Mouse (Mus musculus) CH12.LX (cell line): ENCODE measurements at regions not wholly inside any gene's neighbourhood (a gene's known extent, or its start where the extent isn't known, plus 50 kb on each side); places are given as distances from the start of the nearest gene placed in this dataset.

ENCODE experiments used
- BHLHE40 ChIP-seq: IDR thresholded peaks from 2 replicates; pipeline ENCODE4 v1.6.1; 2011; ENCODE audit warnings: mild to moderate bottlenecking, low read depth, low read length, improper control_type of control experiment
- CTCF ChIP-seq, 2 experiments: IDR thresholded peaks in 1 of 2; conservative IDR thresholded peaks in 1 of 2; 2 replicates each; pipeline ENCODE4 v1.5.1; 2011 to 2012; ENCODE audit warnings: low read depth in 2 of 2, low read length in 2 of 2, improper control_type of control experiment in 1 of 2, inconsistent platforms in 1 of 2, mild to moderate bottlenecking in 1 of 2, moderate library complexity in 1 of 2
- ETS1 ChIP-seq: conservative IDR thresholded peaks from 2 replicates; pipeline ENCODE4 v1.6.1; 2012; ENCODE audit warnings: low read depth, mild to moderate bottlenecking, inconsistent platforms, low read length, improper control_type of control experiment, moderate library complexity
- GABPA ChIP-seq: IDR thresholded peaks from 2 replicates; pipeline ENCODE4 v1.6.1; 2012; ENCODE audit warnings: low read depth, low read length, improper control_type of control experiment, inconsistent platforms; ENCODE audit not compliant: insufficient replicate concordance
- IRF4 ChIP-seq: IDR thresholded peaks from 2 replicates; pipeline ENCODE4 v1.6.1; 2014; ENCODE audit warnings: low read depth, mild to moderate bottlenecking, inconsistent platforms, low read length, improper control_type of control experiment
- JUN ChIP-seq: IDR thresholded peaks from 2 replicates; pipeline ENCODE4 v1.6.1; 2011; ENCODE audit warnings: low read depth, mild to moderate bottlenecking, low read length, improper control_type of control experiment, moderate library complexity; ENCODE audit not compliant: insufficient read depth
- MAFK ChIP-seq: IDR thresholded peaks from 2 replicates; pipeline ENCODE4 v1.6.1; 2011; ENCODE audit warnings: low read length, improper control_type of control experiment; ENCODE audit not compliant: insufficient replicate concordance
- MAX ChIP-seq: IDR thresholded peaks from 2 replicates; pipeline ENCODE4 v1.6.1; 2011; ENCODE audit warnings: low read length, improper control_type of control experiment
- MAZ ChIP-seq: IDR thresholded peaks from 2 replicates; pipeline ENCODE4 v1.6.1; 2012; ENCODE audit warnings: low read depth, mild to moderate bottlenecking, inconsistent platforms, low read length, improper control_type of control experiment, moderate library complexity
- MYC ChIP-seq: IDR thresholded peaks from 2 replicates; pipeline ENCODE4 v1.6.1; 2011; ENCODE audit warnings: low read depth, mild to moderate bottlenecking, improper control_type of control experiment, low read length
- PAX5 ChIP-seq: IDR thresholded peaks from 2 replicates; pipeline ENCODE4 v1.6.1; 2012; ENCODE audit warnings: low read length, inconsistent platforms, mixed read lengths
- POLR2A ChIP-seq: IDR thresholded peaks from 2 replicates; pipeline ENCODE4 v1.6.1; 2011; ENCODE audit warnings: low read depth, mild to moderate bottlenecking, improper control_type of control experiment, low read length
- USF2 ChIP-seq: conservative IDR thresholded peaks from 2 replicates; pipeline ENCODE4 v1.6.1; 2011; ENCODE audit warnings: low read depth, low read length, improper control_type of control experiment

GRCm38 (mm10) chr7:137648621-137649020, 211.2 kb downstream of the Glrx3 start:
- TF ChIP-seq MAZ = no peak
- TF ChIP-seq ETS1 = no peak
- no peak for TF ChIP-seq MYC
- no peak for TF ChIP-seq POLR2A
- no peak for TF ChIP-seq MAX
- no peak for TF ChIP-seq CTCF (conservative IDR thresholded peaks at IDR 0.05 in 1 of 2, IDR thresholded peaks at IDR 0.05 in 1 of 2; ENCODE audit: low read depth in 2 of 2, low read length in 2 of 2)
- TF ChIP-seq PAX5 = no peak
- no peak for TF ChIP-seq GABPA
- no peak for TF ChIP-seq JUN
- TF ChIP-seq MAFK = no peak
- TF ChIP-seq BHLHE40 = no peak
- TF ChIP-seq IRF4 = no peak
- no peak for TF ChIP-seq USF2
